Mouse (Mus musculus): ENCODE measurements around the gene Hipk3.

DNA sequence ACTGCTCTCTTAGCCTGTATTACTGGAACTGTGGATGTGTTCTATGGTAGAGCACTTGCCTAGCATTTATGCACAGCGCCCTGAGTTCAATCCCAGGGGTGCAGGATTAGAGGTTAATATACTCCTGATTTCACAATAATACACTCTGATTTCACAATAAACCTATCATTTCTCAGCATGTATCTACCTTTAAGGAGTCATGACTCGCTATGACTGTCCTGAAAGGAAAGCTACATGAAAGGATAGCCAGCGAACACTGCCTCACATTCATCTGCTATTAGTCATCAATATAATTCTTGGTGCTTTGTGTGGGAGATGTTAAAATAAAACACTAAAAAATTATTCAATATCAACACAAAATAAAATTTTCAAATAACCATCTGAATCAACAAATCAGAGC is 58.0 kb downstream of the Hipk3 start:
- TF ChIP-seq CTCF (IDR thresholded peaks at IDR 0.05; ENCODE audit: borderline replicate concordance, control insufficient read depth, extremely low read depth, insufficient read depth, low read length, poor library complexity) (no peak), POLR2A (IDR thresholded peaks at IDR 0.05; ENCODE audit: control insufficient read depth, extremely low read depth, insufficient read depth, low read length, poor library complexity) (no peak)
